Mouse (Mus musculus) kidney, adult 9 months (tissue): ENCODE data around the gene Fam234a.
"Not testable (repeated sequence)": the region's sequence is repeated elsewhere in the genome, so short reads cannot be mapped to it uniquely, and the experiment has no call there.

ENCODE experiments used
- DNase-seq: peaks from one replicate; pipeline ENCODE4 v3.0.0; 2022

Gene Fam234a

GRCm38 (mm10) chr17:26244101-26244841 lies at the start of gene Fam234a:
Gene Fam234a (minus strand): TSS chr17:26244242.
- DNase-seq = peak; percentile 97

- no peak for DNase-seq
Observed at GRCm38 (mm10) chr17:26289475-26289874, 45.4 kb upstream of the Fam234a start.

GRCm38 (mm10) chr17:26286199-26286955 lies 42.3 kb upstream of the Fam234a start:
- DNase-seq = no peak

- peak; percentile 38 for DNase-seq
Observed at GRCm38 (mm10) chr17:26276711-26277110, 32.7 kb upstream of the Fam234a start.

- peak; percentile 60 for DNase-seq
Observed at GRCm38 (mm10) chr17:26275933-26276332, 31.9 kb upstream of the Fam234a start.

GRCm38 (mm10) chr17:26272586-26272985 lies 28.5 kb upstream of the Fam234a start:
- DNase-seq = no peak

DNA sequence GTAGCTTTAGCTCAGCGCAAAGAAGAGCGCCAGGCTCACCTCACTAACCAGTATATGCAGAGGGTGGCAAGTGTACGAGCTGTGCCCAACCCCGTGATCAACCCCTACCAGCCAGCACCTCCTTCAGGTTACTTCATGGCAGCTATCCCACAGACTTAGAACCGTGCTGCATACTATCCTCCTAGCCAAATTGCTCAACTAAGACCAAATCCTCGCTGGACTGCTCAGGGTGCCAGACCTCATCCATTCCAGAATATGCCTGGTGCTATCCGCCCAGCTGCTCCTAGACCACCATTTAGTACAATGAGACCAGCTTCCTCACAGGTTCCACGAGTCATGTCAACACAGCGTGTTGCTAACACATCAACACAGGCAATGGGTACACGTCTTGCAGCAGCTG lies 25.5 kb upstream of the Fam234a start:
- DNase-seq = not testable (repeated sequence)

DNA sequence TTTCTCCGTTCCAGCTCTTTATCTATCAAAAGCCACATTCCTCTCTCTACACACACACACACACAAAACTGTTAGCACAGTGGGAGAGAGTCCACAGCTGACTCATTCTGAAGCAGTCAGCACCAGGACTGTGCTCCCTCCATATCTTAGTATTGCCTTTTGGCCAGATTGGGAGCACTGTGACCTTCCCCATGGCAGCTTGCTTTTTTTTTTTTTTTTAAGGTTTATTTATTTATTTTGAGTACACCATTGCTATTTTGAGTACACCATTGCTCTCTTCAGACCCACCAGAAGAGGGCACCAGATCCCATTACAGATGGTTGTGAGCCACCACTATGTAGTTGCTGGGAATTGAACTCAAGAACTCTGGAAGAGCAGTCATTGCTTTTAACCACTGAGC lies 24.8 kb upstream of the Fam234a start:
- DNase-seq = no peak

DNA sequence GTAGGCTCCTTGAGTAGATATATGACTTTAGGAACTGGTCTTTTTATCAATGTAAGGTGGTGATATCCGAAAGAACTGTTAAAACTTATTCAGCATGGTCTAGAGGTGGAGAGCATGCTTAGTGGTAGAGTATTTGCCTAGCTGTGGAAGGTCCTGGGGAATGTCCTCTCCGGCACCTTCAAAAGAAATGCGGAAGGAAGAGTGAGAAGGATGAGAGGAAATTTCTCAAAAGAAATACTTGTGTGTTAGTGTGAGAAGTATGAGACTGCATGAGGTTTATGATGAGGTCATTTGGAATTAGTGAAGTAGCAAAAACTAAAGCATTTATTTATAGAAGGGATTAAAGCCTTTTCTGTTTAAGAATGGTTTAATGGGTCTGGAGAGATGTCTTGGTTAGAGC lies 18.3 kb upstream of the Fam234a start:
- no peak for DNase-seq

DNA sequence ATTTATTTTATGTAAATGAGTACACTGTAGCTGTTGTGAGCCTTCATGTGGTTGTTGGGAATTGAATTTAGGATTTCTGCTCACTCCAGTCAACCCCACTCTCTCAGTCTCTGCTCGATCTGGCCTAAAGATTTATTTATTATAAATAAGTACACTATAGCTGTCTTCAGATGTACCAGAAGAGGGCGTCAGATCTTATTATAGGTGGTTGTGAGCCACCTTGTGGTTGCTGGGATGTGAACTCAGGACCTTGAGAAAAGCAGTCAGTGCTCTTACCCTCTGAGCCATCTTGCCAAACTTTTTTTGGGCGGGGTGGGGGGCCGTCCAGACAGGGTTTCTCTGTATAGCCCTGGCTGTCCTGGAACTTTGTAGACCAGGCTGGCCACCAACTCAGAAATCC lies 17.8 kb upstream of the Fam234a start:
- no peak for DNase-seq

DNA sequence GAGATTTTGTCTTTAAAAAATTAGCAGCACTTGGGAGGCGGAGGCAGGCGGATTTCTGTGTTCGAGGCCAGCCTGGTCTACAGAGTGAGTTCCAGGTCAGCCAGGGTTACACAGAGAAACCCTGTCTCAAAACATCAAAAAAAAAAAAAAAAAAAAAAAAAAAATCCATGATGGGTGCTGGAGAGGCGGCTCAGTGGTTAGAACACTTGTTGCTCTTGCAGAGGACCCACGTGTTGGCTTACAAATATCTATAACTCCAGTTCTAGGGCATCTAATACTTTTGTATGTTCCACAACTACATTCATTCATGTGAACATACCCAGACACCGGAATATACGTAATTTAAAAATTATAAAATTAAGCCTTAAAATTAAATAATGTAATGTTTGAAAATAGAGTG lies 11.3 kb upstream of the Fam234a start:
- DNase-seq = no peak

DNA sequence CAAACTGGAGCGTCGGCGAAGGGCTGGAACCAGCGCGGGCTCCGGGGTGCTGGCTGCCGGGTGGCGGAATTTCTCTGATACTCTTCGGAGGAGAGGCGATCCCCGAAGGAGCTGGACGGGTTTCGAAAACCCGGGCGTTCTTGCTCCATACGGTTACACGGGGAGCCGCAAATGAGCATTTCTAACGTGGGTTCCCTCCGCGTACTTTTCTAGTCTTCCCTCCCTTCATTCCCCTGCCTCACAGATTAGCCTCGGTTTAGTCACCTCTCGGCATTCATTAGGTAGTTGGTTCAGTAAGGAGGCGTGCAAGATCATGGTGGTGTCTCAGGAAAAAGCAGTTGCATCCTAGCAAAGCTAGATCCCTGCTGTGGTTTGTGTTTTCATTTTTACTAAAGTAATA lies 9.4 kb upstream of the Fam234a start:
- no peak for DNase-seq

DNA sequence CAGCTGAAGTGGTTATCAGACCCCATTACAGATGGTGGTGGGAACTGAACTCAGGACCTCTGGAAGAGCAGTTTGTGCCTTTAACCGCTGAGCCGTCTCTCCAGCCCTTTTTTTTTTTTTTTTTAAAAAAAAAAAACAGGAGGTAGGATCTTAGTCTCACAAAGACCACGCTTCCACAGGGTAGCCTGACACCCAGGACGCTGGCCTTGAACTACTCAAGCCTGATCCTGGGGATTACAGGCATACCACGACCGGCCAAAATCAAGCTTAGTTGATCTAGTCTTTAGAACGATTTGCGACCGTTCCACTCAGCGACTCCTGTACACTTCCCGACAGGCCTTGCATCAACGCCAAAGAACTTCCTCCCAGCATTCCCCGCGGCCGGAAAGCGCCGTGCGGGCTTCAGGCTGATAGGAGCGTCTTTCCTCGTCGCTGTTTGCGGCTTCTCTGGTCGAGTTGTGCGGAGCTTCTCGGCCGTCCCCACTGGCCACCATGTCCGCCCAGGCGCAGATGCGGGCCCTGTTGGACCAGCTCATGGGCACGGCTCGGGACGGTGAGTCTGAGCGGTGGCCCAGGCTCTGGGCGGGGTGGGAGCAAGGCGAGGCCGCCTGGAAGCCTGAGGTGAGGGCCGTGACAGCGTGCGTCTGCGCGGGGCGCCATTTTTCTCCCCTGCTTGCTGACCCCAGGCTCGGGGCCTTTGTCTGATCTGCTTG lies 8.7 kb upstream of the Fam234a start, which contains the start of gene Luc7l:
TSS of gene Luc7l (plus strand) at position 358 of the 713 bp plus-strand sequence.
- peak; percentile 97 for DNase-seq

DNA sequence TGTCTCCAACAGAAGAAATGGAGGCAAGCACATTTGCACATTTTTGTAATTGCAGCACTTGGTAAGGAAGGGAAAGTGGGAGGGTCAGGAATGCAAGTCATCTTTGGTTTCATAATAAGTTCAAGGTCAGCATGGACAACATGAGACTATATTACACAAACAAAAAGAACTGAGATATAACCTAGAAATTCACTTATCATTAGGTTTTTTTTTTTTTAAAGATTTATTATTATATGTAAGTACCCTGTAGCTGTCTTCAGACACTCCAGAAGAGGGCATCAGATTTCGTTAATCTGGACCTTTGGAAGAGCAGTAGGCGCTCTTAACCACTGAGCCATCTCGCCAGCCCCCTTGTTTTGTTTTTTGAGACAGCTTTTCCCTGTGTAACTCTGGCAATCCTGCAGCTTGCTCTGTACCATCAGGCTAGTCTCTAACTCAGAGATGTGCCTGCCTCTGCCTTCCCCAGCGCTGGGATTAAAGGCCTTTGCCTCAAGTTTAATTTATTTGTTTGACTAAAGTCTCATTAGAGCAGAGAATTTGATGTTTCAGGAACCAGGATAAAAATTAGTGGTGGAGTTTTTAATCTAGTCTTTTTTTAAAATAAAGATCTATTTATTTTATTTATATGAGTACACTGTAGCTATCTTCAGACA lies 8.0 kb upstream of the Fam234a start:
- no peak for DNase-seq

DNA sequence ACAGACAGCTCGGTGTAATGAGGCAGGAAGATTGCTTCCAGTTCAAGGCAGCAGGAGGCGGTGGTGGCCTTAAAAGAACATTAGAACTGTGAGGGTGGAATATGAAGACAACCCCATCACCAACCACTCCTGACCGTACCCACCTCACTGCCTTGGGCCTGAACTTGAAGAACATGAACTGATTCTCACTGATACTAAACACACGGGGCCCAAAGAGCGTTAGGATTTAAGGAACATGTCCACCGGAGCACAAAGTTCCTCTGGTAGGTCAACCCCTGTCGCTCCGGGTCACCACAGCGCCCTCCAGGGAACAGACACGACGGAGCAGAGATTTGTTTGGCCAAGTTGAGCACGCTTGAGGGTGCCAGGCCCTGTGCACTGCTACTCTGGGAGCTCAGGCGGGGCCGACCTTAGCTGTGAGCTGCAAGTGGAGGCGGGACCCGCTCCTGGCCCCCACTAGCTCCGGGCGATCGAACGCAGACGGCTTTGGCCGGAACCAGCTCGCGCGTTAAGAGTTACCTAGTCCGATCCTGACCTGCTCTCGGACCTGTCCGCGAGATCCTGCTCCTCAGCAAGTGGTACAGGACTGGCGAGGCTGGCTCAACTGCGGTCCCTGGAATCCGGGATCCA lies 456 bp downstream of the Fam234a start:
- peak; percentile 87 for DNase-seq

GRCm38 (mm10) chr17:26240990-26241389 lies 3.1 kb downstream of the Fam234a start:
- DNase-seq = no peak

DNA sequence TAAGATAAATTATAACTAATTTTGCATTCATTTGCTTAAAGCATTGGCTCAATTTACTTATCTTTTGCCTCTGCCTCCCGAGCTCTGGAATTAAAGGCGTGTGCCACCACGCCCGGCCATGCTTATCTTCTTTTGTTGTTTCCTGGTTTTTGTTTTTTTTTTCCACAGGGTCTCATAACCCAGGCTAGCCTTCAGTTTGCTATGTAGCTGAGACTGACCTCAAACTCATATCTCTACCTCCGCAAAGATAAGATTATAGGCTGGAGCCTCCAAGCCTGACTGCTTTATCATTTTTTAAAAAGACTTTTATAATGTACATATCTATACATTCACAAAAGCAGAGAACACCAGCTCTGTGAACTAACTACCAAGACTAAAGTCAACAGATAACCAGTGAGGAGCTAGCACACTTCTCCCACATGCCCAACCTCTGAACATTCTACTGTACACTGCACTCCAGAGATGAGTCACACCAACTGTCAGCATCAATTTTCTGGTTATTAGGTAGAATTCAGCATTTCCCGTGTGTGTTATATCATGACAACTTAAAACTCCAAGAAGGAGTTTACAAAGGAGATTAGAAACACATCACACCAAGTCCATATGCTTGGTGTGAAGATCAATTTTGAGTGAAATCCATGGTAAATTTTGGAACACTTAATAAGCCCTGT lies 3.8 kb downstream of the Fam234a start:
- DNase-seq = no peak

DNA sequence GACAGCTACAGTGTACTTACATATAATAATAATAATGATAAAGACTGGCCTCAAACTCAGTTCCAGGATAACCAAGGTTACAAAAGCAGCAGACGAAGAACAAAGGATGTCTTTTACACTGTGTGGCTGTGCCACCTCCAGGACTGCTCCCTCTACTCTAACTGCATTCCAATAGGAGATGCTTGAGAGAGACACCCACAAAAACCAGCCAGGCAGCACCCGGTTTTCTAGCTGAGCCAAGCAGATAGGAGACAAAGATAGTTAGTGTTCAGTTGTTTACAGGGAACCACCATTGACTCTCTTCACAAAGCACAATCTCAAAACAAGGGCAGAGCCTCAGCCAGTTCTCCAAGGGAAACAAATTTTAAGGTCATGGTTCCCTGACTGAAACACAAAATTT lies 4.5 kb downstream of the Fam234a start:
- DNase-seq = no peak

DNA sequence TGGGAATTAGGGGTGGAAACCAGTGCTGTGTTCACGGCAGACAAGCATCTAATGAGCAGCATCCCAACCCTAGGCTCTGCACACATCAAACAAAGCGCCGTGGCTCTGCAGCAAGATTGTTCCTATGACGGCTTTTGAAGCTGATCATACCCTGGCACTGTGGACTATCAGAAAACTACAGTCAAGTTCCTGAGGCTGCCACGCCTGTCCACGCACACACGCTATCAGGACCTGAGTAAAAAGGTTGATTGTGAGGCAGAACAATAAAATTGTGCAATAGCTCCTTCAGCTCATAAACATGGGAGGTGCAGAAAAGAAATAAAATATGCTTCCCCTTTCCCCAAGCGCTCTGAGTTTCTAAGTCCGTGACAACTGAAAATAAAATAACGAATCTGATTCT lies 6.4 kb downstream of the Fam234a start:
- DNase-seq = no peak

DNA sequence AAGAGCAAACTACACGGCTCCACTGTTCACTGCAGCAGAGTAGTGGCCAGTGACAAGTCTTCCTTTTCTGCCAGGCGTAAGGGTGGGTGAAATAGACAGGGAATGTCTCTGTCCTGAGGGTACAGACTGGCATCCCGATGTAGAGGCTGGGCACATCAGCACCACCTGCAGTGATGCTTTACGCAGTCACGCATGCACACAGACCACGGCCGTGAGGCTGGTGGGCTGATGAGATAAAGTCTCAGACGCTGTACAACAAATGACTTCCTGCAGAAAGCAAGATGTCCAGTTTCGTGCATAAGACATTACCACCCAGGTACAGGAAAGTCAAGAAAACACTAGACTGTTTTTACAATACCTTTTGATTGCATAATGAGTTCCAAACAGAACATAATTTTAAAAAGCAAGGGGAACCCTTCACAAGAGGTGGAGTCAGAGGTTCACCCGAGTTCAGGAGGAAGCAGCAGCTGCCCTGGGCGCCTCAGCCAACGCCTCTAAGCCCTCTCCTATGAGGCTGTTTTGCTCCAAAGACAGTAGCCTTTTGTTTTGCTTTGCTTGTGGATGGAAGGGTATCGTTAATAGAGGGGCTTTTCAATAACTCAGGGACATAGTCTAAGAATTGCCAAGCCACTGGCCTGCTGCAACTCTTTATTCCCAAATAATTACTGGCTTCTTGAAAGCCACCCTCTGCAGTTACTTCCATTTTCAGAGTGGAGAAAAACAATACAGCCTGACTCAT lies 8.8 kb downstream of the Fam234a start:
- no peak for DNase-seq

DNA sequence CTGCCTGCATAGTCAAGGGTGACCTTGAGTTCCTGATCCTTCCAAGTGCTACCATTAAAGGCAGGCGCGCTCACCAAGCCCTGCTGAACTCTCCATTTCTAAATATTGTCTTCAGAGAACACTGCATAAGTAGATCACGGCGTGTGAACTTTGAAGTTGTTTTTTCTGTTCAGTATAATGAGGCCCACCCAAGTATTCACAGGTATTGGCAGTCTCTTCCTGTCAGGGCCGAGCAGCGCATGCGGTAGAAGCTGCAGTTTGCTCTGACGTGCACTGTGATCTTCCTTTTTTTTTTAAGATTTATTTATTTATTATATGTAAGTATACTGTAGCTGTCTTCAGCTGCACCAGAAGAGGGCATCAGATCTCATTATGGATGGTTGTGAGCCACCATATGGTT lies 9.7 kb downstream of the Fam234a start:
- no peak for DNase-seq
